Mouse (Mus musculus) B cell, adult 2 months (primary cell): Measurements from ENCODE around the gene AC153137.1.
"Not testable (repeated sequence)": the region's sequence is repeated elsewhere in the genome, so short reads cannot be mapped to it uniquely, and the experiment has no call there.

Source experiments
- DNase-seq, 2 experiments: peaks; one replicate each; pipeline ENCODE4 v3.0.0; 2022

The AC153137.1 gene

GRCm38 (mm10) chr1:30977868-30978267 is at the start of gene AC153137.1:
Gene AC153137.1 (minus strand): TSS chr1:30977968.
- not testable (repeated sequence) for DNase-seq

- DNase-seq, result no peak
Measured at GRCm38 (mm10) chr1:31023173-31023572, 45.4 kb upstream of the AC153137.1 start.

GRCm38 (mm10) chr1:31019283-31019682 is 41.5 kb upstream of the AC153137.1 start:
- DNase-seq, result no peak

- DNase-seq, result no peak
Measured at GRCm38 (mm10) chr1:31017377-31017776, 39.6 kb upstream of the AC153137.1 start.

GRCm38 (mm10) chr1:31016068-31016467 is 38.3 kb upstream of the AC153137.1 start:
- no peak for DNase-seq

GRCm38 (mm10) chr1:31015261-31015660 is 37.5 kb upstream of the AC153137.1 start:
- no peak for DNase-seq

DNA sequence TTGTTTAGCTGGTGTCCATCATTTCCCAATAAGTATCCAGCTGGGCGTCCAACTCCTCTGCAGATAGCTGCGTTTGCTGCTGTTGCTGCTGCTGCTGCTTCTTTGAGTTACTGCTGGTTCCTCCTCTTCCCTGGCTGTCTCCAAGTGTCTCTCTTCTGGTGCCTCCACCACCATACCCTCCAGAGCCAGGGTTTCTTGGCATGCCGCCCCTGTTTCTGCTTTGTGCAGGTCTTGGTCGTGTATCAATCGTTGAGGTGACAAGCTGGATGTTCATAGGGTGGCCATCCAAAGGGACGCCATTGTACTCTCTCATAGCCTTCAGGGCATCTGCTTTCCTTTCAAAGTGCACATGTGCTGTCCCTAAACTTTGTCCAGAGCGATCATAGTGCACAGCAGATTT is 529 bp downstream of the AC153137.1 start:
- DNase-seq, result not testable (repeated sequence)

DNA sequence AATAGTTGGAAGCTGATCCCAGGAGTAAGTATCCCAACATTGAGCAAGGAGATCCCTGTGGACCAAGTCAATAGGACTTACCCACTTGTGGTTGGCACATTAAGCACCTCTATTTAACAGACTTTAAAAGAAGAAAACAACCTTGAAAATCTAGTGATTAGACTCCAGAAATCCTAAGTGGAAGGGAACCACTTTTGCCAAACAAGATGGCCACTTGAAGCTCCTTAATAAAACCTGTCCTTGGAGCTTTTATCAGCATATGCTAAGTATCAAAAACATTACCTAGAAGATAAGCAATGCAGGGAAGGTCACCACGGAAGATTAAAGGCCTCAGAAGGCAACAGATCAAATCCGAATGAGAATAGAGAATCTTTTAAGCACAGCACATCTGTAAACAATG is 26.0 kb downstream of the AC153137.1 start:
- DNase-seq, result no peak

DNA sequence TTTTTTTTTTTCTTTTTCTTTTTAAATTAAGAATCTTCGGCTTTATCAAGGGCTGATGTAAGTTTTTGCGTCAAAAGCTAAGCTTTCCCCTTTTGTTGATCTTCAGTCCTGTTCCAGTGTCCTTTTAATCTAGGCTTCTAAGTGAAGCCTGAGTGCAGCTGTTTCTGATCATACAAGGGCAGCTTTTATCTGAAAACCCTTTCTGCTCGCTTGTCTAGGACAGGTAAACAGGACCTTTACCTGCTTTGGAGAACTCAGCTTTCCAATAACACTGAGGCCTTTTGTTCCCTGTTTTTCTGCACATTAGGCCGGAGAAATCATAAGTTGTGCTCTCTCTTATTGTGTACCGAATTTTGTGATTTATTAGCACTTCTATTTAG is 27.3 kb downstream of the AC153137.1 start:
- DNase-seq, result peak in 1 of 2 experiments; percentile 12

DNA sequence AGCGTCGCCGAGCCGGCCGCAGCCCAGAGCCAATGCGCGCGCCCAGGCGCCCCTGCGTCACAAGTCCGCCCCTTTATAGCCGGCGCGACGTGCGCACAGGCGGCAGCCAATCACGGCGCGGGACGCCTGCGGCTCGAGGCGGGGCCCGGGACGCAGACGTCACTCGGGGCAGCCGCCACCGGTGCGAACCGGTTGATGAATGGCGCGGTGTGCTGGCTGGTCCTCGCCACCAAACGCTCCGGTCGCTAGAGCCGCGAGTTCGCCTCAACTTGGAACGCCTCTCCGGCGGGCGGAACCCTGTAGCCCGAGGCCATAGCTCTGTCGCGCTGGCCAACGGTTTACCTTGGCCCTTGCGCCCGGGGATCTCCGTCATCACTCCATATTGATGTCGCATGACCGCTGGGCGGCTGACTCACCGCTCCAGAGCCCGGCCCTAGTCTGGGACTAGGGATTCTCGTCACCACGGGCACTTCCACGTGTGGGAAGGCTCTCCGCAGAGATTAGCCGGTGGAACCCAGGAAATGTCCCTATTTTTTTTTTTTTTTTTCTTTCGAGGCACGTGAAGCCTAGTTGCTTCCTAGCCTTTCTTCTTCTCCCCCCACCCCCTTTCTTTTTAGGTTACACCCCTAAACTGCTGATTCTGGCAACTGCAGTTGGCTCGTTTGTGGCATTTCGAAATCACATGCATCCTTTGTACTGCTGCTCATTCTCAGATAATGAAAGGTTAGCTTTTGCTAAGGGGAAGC is 27.9 kb downstream of the AC153137.1 start:
- peak; percentile 97 to 98 for DNase-seq

DNA sequence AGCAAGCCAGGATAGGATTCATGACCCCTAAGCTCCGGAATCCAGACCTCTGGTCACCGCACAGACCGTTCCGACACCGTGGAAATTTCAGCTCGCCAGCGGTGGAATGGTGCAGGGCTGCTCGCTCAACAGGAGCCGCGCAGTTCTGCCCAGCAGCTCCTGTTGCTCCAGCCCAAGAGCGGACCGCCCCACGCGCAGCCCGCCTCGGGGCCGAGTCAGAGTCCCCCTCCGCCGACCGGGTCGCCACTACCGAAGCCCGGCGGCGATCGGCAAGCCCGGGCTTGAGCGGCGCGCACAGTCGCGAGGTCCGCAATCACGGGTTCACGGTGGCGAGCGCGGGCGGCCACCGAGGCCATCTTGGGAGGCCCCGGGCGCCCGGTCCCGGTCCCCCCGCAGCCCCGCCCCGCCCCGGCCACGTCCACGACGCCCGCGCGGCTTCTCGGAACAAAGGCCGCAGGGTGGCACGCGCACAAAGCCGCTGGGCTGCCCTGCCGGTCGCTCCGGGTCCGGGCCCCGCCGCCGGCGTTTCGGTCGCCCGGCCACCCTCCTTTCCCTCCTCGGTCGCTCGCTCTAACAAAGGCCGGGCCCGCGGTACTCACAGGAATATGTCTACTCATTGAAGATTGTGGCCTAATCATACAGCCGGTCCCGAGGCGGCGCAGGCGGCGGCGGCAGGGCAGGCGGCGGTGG is 28.7 kb downstream of the AC153137.1 start:
- peak in 1 of 2 experiments; percentile 60 for DNase-seq

DNA sequence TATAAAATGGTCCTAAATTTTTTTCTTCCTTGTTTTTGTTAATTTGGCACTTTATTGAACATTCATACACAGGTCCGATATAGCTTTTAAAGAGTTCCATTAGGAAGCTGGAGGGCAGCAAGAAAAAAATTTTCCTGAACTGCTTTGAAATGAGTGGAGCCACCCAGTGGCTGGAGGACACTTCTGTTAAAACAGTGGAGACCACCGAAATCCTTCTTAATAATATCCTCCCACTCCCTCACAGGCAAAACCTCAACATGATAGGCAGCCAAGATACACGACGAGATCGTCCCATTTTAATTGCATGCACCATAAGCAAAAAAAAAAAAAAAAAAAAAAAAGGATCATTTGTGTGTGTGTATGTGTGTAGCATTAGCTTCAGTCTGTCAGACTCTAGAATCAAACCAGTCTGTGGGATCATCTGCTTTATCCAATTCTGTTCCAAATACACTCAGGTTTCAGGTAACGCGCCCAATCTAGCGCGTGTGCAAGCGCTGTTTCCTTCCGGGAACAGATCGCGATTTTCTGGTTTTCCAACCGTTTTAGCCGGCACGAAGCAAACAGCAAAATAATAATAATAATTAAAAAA is 29.3 kb downstream of the AC153137.1 start:
- DNase-seq, result peak; percentile 58 to 62

DNA sequence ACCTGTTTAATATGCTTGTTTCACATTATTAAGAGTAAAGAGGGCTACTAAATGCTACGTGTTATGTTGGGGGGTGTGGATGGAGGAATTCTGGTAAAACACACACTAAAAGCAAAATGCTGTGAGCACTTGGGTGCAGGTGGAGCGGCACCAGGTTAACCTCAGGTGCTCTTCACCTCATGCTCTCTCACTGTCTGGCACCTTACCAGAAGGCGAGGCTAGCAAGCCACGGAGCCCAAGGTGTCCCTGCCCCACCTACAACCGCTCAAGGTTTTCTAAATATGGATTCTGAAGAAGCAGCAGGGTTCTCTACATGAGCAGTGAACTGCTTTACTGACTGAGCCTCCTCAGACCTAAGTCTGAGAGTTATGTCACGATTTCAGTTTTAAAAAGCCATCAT is 32.6 kb downstream of the AC153137.1 start:
- no peak for DNase-seq

- DNase-seq, result no peak
Measured at GRCm38 (mm10) chr1:30940571-30940970, 37.2 kb downstream of the AC153137.1 start.

DNA sequence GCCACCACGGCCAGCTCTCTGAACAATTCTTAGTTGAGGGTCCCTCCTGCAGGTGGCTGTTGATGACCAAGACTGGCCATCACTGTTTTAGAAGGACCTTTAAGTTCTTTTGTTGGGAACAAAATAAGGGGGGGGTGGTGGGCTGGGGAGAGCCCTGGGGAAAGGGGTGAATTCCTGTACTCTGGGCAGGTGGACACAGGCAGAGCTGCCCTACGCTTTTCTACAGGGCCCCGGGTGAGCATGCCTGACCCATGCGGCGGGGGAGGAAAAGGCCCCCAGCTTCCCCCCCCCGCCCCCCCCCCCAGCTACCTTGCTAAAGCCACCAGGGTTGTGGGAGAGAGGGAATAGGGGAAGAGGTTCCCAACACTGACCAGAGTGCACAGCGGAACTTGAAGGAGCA is 39.4 kb downstream of the AC153137.1 start:
- no peak for DNase-seq

GRCm38 (mm10) chr1:30937396-30937965 is 40.3 kb downstream of the AC153137.1 start:
- DNase-seq, result no peak

- no peak for DNase-seq
Measured at GRCm38 (mm10) chr1:30936488-30936887, 41.3 kb downstream of the AC153137.1 start.

DNA sequence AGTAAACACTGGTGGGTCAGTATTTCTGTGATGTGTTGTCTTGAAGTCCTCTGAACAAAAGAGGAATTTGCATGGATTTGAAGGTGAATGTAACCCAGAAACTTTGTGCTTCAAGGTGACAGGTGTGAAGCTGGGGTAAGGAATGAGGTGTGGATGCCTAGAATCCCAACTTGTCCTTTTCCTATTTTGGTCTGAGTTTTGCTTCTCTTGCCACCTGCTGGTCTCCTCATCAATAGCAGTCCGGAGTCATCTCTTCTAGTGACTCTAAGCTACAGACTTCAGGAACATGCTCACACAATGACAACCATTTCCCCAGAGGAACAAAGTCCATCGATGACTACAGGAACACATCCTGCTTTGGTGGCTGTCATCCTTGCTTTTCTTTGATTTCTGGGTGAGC is 46.9 kb downstream of the AC153137.1 start:
- DNase-seq, result no peak

DNA sequence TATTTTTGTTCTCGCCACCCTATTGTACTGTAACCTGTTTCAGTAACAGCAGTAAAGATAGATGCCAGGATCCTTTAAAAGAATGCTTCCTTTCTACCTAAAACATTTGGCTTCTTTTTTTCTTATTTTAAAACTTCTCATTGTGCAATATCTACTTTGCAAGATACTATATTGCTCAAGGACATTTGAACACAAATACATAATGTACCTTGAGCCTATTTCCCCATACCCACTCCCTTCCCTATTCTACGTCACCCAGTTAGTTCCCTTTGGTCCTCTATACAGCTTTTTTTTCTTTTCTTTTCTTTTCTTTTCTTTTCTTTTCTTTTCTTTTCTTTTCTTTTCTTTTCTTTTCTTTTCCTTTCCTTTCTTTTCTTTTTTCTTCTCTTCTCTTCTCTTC is 47.6 kb downstream of the AC153137.1 start:
- DNase-seq, result no peak
